Mouse (Mus musculus) ES-Bruce4 (cell line): ENCODE data around the gene Tpmt.

ENCODE experiments used
- CTCF ChIP-seq: IDR thresholded peaks from one replicate; pipeline ENCODE4 v1.8.1; 2011; ENCODE audit warnings: low read depth, low read length
- POLR2A ChIP-seq: IDR thresholded peaks from one replicate; pipeline ENCODE4 v1.8.1; 2011; ENCODE audit warnings: low read length; ENCODE audit not compliant: insufficient read depth

- TF ChIP-seq CTCF: no peak
- no peak for TF ChIP-seq POLR2A
These were observed 49.3 kb upstream of the Tpmt start for GRCm38 (mm10) chr13:47093791-47094190.
